Mouse (Mus musculus) kidney, adult 8-10 months (tissue): ENCODE measurements around the gene Pias4.
"Not testable (repeated sequence)": the region's sequence is repeated elsewhere in the genome, so short reads cannot be mapped to it uniquely, and the experiment has no call there.

Source experiments
- DNase-seq, 2 experiments: peaks; one replicate each; pipeline ENCODE4 v3.0.0; 2022

Gene Pias4

GRCm38 (mm10) chr10:81167200-81168086 lies at the start of gene Pias4:
TSS of gene Pias4 (minus strand) at chr10:81167923.
- DNase-seq, result peak; percentile 100

- DNase-seq, result not testable (repeated sequence)
Measured at GRCm38 (mm10) chr10:81217267-81217666, 49.5 kb upstream of the Pias4 start.

GRCm38 (mm10) chr10:81216810-81217209 lies 49.1 kb upstream of the Pias4 start:
- no peak for DNase-seq

GRCm38 (mm10) chr10:81216260-81216659 lies 48.5 kb upstream of the Pias4 start:
- DNase-seq, result no peak

DNA sequence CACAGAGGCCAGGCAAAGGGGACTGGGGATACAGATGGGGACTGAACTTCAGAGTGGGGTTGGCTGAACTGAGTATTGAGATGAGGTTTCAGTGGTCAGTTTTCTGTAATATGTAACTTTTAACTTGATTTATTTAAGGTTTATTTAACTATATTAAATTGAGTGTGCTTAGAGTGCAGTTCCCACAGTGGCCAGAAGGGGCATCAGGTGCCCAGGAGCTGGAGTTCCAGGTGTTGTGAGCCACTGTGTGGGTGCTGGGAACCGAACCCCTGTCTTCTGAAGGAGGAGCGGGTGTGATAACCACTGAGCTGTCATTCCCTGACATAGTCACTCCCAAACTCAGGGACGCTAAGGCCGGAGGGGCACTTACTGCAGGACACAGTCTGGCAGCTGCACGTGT lies 42.4 kb upstream of the Pias4 start:
- DNase-seq, result no peak

- no peak for DNase-seq
Measured at GRCm38 (mm10) chr10:81204137-81204536, 36.4 kb upstream of the Pias4 start.

DNA sequence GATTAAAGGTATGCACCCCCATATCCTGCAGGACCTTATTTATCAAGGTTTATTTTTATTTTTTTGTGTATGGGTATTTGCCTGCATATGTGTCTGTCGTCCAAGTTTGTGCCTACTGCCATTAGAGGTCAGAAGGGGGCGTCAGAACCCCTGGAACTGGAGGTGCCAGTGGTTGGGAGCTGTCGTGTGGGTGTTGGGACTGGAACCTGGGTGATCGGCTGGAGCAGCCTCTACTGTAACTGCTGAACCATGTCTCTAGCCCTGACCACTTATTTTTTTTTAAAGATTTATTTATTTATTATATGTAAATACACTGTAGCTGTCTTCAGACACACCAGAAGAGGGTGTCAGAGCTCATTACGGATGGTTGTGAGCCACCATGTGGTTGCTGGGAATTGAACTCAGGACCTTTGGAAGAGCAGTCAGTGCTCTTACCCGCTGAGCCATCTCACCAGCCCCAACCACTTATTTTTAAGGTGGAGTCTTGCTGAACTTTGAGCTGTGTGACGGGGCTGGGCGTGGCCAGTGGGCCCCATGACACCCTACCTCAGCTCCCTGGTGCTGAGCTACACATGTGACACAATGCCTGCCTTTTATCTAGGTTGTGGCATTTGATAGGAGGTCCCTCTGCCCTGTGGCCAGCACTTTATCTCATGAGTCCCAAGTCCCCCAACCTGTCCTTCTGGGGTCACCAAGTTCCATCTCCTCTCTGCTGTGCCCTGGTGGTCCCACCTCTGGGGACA lies 35.4 kb upstream of the Pias4 start:
- no peak for DNase-seq

DNA sequence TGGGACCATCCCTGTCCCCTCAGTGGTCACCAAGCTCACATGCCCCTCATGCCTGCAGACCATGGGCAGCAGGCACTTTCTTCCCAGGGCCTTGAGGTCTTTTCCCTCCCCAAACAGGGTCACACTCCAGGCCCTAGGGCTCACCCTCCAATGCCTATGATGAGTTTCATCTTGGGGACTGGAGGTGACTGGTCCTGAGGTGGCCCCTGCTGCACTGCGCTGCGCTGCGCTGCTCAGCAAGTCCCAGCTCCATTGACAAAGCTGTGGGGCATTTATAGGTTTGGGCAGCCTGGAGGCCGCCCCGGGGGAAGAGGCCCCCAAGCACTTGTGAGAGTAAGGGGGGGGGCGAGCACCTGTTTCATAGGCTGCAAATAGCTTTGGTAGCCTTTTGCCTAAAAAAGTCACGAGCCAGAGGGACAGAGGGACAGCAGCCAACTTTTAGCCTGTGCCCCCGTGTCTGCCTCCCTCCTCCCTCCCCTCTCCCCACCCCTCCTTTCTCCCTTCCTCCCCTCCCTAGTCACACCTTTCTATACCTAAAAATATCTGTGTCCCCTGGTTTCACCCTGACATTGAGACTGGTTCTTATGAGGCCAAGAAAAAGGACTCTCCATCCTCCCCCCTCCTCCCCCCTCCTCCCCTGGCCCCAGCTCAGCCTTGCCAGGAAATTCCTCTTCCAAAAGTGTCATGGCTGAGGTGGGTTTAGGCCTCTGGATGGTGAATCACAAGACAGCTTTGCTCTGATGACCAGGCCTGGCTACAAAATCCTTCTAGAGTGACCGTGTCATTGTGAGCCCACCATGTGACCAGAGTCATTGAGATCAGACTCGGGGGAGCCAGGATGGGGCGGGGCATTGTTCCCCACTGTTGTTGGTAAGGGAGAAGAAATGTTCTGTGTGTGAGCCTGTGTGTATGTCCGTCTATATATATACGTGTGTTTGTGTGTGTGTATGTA lies 34.4 kb upstream of the Pias4 start, which contains the start of gene Nmrk2:
TSS of gene Nmrk2 (minus strand) at position 245 of the 952 bp plus-strand sequence.
- DNase-seq, result no peak

- DNase-seq, result no peak
Measured at GRCm38 (mm10) chr10:81200605-81201287, 33.0 kb upstream of the Pias4 start.

GRCm38 (mm10) chr10:81200141-81200540 lies 32.4 kb upstream of the Pias4 start:
- DNase-seq, result no peak

DNA sequence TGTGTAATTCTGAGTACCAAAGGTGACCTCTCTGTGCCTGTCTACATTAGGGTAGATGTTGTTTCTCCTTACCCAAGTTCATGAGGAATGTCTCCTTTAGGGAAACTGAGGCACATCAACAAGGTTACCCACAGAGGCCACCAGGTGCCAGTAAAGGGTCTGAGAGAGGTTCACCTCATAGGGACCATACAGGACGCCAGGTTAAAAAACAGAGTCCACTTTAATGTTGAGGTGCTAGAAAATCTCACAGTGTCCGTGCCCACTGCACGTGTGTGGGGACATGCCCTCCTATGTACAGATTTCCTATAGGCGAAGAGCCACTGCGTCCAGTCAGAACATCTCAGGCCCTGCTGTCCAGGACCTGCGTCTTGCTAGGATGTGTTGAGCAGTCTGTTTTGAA lies 31.3 kb upstream of the Pias4 start:
- DNase-seq, result no peak

DNA sequence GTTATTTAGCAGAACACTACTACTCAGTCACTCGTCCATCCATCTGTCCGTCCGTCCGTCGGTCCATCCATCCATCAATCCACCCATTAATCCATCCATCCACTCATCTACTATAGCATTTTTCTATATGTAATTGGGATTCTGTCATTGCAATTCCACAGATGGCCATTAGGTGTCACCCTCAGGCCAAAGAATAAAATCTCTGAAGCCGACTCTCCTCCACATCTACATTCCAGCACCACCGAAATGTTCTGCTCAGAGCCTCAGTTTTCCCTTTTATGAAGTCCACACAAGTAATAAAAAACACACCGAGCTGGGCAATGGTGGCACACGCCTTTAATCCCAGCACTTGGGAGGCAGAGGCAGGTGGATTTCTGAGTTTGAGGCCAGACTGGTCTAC lies 30.5 kb upstream of the Pias4 start:
- DNase-seq, result peak in 1 of 2 experiments; percentile 66

DNA sequence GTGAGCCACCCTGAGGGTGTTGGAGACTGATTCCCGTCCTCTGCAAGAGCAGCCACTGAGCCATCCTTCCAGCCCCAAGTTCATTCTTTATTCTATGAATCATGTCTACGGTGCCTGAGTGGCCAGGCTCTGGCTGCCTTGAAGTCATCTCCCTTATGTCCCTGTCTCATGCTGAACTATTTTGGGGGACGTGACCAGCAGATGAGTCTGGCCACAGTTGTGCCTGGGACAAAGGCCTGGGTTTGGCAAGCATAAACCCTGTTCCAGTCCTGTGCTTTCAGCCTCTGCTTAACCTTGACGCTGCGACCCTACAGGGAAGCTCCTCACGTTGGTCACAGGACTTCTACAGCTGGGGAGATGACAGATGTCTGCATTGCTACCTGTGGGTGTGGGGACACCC lies 29.6 kb upstream of the Pias4 start:
- no peak for DNase-seq

DNA sequence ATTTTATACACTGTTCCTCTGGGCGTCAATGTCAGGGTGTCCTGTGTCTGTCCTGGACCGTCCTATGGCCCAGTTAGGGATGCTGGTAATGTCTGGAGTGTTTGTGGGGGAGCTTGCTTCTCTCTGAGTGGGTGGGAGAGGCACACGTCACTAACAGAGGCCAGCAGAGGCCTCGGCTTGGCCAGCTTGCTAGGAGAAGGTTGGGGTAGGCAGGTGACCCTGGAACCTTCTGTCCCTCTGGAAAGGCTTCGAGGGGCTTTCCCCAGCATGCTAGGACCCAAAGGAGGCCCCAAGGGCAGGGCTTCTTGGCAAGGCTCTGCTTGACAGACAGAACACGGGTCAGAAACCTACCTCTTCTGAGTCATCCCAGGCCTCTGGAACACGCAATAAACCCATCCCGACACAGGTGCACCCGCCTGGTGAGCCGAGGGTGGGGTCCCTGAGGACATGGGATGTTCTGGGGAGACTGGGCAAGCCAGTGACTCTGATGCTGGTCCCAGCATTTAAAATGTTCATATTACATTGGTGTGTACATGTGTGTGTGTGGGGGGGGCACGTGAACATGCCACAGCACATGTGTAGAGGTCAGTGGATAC lies 28.8 kb upstream of the Pias4 start:
- no peak for DNase-seq

GRCm38 (mm10) chr10:81195300-81195699 lies 27.6 kb upstream of the Pias4 start:
- no peak for DNase-seq

DNA sequence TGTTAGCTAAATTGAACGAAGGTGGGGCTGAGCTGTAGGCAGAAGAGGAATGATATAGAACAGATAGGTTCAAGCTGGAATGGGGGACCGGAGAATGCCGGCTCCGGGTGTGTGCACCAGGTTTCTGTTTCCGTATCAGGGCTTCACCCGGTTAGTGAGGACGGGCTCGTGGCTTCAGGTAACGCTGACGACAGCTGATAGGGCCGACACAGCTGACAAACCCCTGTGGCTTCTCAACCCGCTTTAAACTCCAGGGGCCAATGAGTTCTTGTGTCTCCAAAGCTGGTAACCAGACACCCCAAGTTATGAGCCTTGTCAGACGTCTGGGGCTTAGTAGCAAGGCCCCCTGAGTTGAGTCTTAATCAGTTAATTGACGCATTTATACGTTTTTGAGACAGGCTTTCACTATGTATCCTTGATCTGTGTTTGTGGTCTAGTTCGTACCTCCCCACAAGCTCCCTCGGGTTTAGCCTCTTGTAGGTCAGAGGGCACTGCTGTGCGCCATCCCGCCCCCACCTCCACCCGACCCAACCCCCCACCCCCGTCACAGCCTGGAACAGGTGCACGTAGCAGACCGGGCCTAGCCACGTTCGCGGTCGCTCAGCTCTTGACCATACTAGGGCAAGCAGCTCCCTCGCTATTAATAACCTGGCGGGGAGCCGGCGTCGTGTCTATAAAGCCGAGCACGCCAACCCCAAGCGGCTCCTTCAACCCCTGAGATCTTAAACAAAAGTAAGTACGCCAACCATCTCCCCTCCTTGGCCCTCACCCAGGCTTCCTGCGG lies 26.5 kb upstream of the Pias4 start:
- DNase-seq, result peak in 1 of 2 experiments; percentile 17

GRCm38 (mm10) chr10:81192968-81193501 lies 25.3 kb upstream of the Pias4 start:
- DNase-seq, result peak in 1 of 2 experiments; percentile 44

DNA sequence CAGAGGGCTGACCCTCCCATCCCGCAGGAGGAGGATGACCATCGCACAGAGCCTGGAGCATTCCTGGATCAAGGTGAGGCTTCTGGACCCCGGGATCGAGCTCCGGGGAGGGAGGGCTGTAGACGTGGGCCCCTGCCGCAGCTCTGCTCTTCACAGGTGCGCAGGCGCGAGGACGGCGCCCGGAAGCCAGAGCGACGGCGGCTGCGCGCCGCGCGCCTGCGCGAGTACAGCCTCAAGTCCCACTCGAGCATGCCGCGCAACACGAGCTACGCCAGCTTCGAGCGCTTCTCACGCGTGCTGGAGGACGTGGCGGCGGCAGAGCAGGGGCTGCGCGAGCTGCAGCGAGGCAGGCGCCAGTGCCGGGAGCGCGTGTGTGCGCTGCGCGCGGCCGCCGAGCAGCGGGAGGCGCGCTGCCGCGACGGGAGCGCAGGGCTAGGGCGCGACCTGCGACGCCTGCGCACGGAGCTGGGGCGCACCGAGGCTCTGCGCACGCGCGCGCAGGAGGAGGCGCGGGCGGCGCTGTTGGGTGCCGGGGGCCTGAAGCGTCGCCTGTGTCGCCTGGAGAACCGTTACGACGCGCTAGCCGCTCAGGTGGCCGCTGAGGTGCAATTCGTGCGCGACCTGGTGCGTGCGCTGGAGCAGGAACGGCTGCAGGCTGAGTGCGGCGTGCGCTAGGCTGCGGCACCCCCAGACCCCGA lies 24.7 kb upstream of the Pias4 start:
- peak; percentile 77 to 80 for DNase-seq

DNA sequence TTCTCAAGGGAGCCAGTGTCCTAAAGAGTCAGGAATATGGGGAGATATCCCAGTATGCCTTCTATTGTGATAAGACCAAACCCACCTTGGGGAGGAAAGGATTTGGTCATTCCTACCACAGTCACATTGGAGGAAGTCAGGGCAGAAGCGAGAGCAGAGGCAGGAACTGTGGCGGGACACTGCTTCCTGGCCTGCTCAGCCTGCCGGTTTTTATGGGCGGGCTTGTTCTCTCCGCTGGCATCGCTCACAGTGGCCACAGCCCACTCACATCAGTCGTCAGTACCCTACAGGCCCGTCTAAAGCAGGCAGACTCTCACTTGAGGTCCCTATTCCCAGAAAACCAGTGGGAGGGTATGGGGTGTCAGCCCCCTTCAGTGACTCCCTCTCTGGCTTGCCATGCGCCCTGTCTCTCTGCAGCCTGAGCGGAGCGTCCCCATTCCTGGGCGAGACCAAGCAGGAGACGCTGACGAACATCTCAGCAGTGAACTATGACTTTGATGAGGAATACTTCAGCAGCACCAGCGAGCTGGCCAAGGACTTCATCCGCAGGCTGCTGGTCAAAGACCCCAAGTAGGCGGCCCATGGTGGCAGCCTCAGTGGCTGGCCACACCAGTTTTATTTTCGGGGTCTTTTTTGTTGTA lies 23.7 kb upstream of the Pias4 start:
- peak in 1 of 2 experiments; percentile 14 for DNase-seq
